Mouse (Mus musculus) MEL (cell line): Measurements from ENCODE around the gene Tubb3.

Experiments used
- CTCF ChIP-seq, 3 experiments: IDR thresholded peaks in 2 of 3; conservative IDR thresholded peaks in 1 of 3; 2 replicates each; pipeline ENCODE4 v1.5.1; 2011 to 2012; ENCODE audit warnings: low read length in 3 of 3, low read depth in 2 of 3, mild to moderate bottlenecking in 2 of 3, improper control_type of control experiment in 1 of 3, inconsistent platforms in 1 of 3, mixed read lengths in 1 of 3, moderate library complexity in 1 of 3; ENCODE audit not compliant: control insufficient read depth in 1 of 3, insufficient read depth in 1 of 3, poor library complexity in 1 of 3, severe bottlenecking in 1 of 3
- ELF1 ChIP-seq: IDR thresholded peaks from 2 replicates; pipeline ENCODE4 v1.6.1; 2014; ENCODE audit warnings: low read depth, mild to moderate bottlenecking, inconsistent platforms, low read length, improper control_type of control experiment, moderate library complexity
- HCFC1 ChIP-seq: IDR thresholded peaks from 2 replicates; pipeline ENCODE4 v1.6.1; 2012; ENCODE audit warnings: low read depth, mild to moderate bottlenecking, inconsistent platforms, low read length, improper control_type of control experiment, moderate library complexity
- MYC ChIP-seq: IDR thresholded peaks from 2 replicates; pipeline ENCODE4 v1.6.1; 2011; ENCODE audit warnings: low read depth, mild to moderate bottlenecking, low read length, improper control_type of control experiment, moderate library complexity
- NELFE ChIP-seq: IDR thresholded peaks from 2 replicates; pipeline ENCODE4 v1.6.1; 2011; ENCODE audit warnings: low read depth, low read length, improper control_type of control experiment
- NRF1 ChIP-seq: IDR thresholded peaks from 2 replicates; pipeline ENCODE4 v1.6.1; 2014; ENCODE audit warnings: low read depth, mild to moderate bottlenecking, inconsistent platforms, low read length, improper control_type of control experiment, moderate library complexity; ENCODE audit not compliant: poor library complexity, insufficient read depth, severe bottlenecking
- POLR2A ChIP-seq, 2 experiments: IDR thresholded peaks; 2 replicates each; pipeline ENCODE4 v1.6.1; 2011 to 2012; ENCODE audit warnings: low read length in 2 of 2, mild to moderate bottlenecking in 2 of 2, control low read depth in 1 of 2, improper control_type of control experiment in 1 of 2, low read depth in 1 of 2, moderate library complexity in 1 of 2; ENCODE audit not compliant: control insufficient read depth in 1 of 2, insufficient read depth in 1 of 2, poor library complexity in 1 of 2
- POLR2AphosphoS5 ChIP-seq: IDR thresholded peaks from 2 replicates; pipeline ENCODE4 v1.6.1; 2012; ENCODE audit warnings: low read depth, borderline replicate concordance, mild to moderate bottlenecking, inconsistent platforms, low read length, moderate library complexity, mixed read lengths
- RAD21 ChIP-seq: IDR thresholded peaks from 2 replicates; pipeline ENCODE4 v1.6.1; 2011; ENCODE audit warnings: mild to moderate bottlenecking, low read depth, low read length, improper control_type of control experiment
- TAL1 ChIP-seq: IDR thresholded peaks from 2 replicates; pipeline ENCODE4 v1.6.1; 2012; ENCODE audit warnings: mild to moderate bottlenecking, inconsistent platforms, low read length, moderate library complexity, mixed read lengths
- USF2 ChIP-seq, 2 experiments: IDR thresholded peaks; 2 replicates each; pipeline ENCODE4 v1.6.1; 2011 to 2012; ENCODE audit warnings: improper control_type of control experiment in 2 of 2, low read length in 2 of 2, borderline replicate concordance in 1 of 2, inconsistent platforms in 1 of 2, low read depth in 1 of 2, mild to moderate bottlenecking in 1 of 2; ENCODE audit not compliant: insufficient read depth in 1 of 2
- ZC3H11A ChIP-seq: IDR thresholded peaks from 2 replicates; pipeline ENCODE4 v1.6.1; 2012; ENCODE audit warnings: low read depth, mild to moderate bottlenecking, inconsistent platforms, low read length, improper control_type of control experiment
- ZNF384 ChIP-seq: IDR thresholded peaks from 2 replicates; pipeline ENCODE4 v1.6.1; 2012; ENCODE audit warnings: low read depth, mild to moderate bottlenecking, inconsistent platforms, low read length, improper control_type of control experiment

DNA sequence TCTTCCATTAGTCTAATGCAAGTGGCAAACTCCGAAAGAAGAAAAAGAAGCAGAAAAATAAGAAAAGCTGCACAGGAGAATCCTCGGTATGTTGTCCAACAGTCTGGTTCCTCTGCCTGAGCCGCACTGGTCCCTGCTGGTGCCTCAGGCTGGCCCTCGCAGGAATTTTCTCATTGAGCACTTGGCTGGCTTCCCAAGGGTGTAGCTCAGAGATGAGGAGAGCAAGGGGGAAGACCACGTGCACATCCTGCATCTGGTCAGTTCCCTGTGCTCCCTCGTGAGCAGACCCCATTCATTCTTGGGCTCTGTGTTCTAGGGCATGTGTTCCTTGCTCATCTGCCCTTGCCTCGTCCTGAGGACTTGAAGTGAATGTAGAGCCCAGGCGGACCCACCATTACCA lies 28.7 kb upstream of the Tubb3 start:
- TF ChIP-seq CTCF (IDR thresholded peaks at IDR 0.05 in 2 of 3, conservative IDR thresholded peaks at IDR 0.05 in 1 of 3; ENCODE audit: control insufficient read depth in 1 of 3, insufficient read depth in 1 of 3, low read depth in 2 of 3, low read length in 3 of 3, poor library complexity in 1 of 3, severe bottlenecking in 1 of 3): no peak
- no peak for TF ChIP-seq MYC
- no peak for TF ChIP-seq ZC3H11A
- no peak for TF ChIP-seq POLR2A (IDR thresholded peaks at IDR 0.05; ENCODE audit: control insufficient read depth in 1 of 2, insufficient read depth in 1 of 2, low read depth in 1 of 2, low read length in 2 of 2, poor library complexity in 1 of 2)
- TF ChIP-seq HCFC1: no peak
- no peak for TF ChIP-seq POLR2AphosphoS5
- TF ChIP-seq NELFE: no peak
- no peak for TF ChIP-seq USF2 (IDR thresholded peaks at IDR 0.05; ENCODE audit: borderline replicate concordance in 1 of 2, insufficient read depth in 1 of 2, low read depth in 1 of 2, low read length in 2 of 2)
- no peak for TF ChIP-seq ELF1
- no peak for TF ChIP-seq NRF1
- no peak for TF ChIP-seq ZNF384
- TF ChIP-seq RAD21: no peak
- no peak for TF ChIP-seq TAL1
